Mouse (Mus musculus) neural tube, embryonic 13.5 days (tissue): Measurements from ENCODE around the gene Pkp2. TPM values are rescaled to one million over a fixed set of nuclear protein-coding genes. Genes with fewer than 3 reads are reported as not detected.

ENCODE experiments used
- ATAC-seq: fragments of 200-750 bp; cut with Nextera tagmentation; 2 replicates; pipeline ENCODE4 v1.8.0; 2017; ENCODE audit warnings: low read depth, mild to moderate bottlenecking, moderate TSS enrichment, moderate library complexity
- H3K27ac ChIP-seq: fragments of 300-500 bp; sonication (generic); replicated peaks from 2 replicates; pipeline ENCODE4 v1.5.1; 2015; ENCODE audit warnings: moderate library complexity, mild to moderate bottlenecking, inconsistent platforms
- H3K27me3 ChIP-seq: fragments of 300-500 bp; sonication (generic); 2 replicates; pipeline ENCODE4 v1.6.1; 2015; ENCODE audit warnings: mild to moderate bottlenecking, inconsistent platforms
- H3K36me3 ChIP-seq: fragments of 300-500 bp; sonication (generic); 2 replicates; pipeline ENCODE4 v1.6.1; 2015; ENCODE audit warnings: mild to moderate bottlenecking, inconsistent platforms
- H3K4me1 ChIP-seq: fragments of 300-500 bp; sonication (generic); replicated peaks from 2 replicates; pipeline ENCODE4 v1.6.1; 2015; ENCODE audit warnings: inconsistent platforms
- H3K4me2 ChIP-seq: fragments of 300-500 bp; sonication (generic); 2 replicates; pipeline ENCODE4 v1.6.1; 2015; ENCODE audit warnings: inconsistent platforms, mild to moderate bottlenecking, moderate library complexity
- H3K4me3 ChIP-seq: fragments of 300-500 bp; sonication (generic); 2 replicates; pipeline ENCODE4 v1.5.1; 2015; ENCODE audit warnings: mild to moderate bottlenecking, inconsistent platforms
- H3K9ac ChIP-seq: fragments of 300-500 bp; sonication (generic); 2 replicates; pipeline ENCODE4 v1.6.1; 2015; ENCODE audit warnings: moderate library complexity, mild to moderate bottlenecking, inconsistent platforms
- H3K9me3 ChIP-seq: fragments of 300-500 bp; sonication (generic); 2 replicates; pipeline ENCODE4 v1.6.1; 2016; ENCODE audit warnings: inconsistent platforms
- WGBS: fragments of 180-500 bp; shearing (Covaris S2); methylation state at CpG from one replicate; pipeline ENCODE4 v1.1.7; 2015; 5-methylcytosine and 5-hydroxymethylcytosine counted together
- polyA plus RNA-seq: library from polyadenylated mRNA; unstranded; fragments of >200 nt; fragmentation: Nextera tagmentation; extraction: Ambion mirVana; gene quantifications from 2 replicates; pipeline ENCODE4 v1.2.1, GENCODE M21; 2015

The Pkp2 gene
- polyA plus RNA-seq, 1 experiment from 2014 or later: 2.1 TPM

- WGBS: 10% methylated on average over 3 of the region's 3 CpGs
- peak; percentile 53; the same call in 1 of the 2 replicates for ATAC-seq
Observed at GRCm38 (mm10) chr16:16272978-16273377, 59.9 kb downstream of the Pkp2 start.

GRCm38 (mm10) chr16:16273752-16274151 is 60.6 kb downstream of the Pkp2 start:
- Histone ChIP-seq H3K27me3 (no peaks in the 10 kb centered on the region), H3K9me3 (no peaks in the 10 kb centered on the region), H3K4me1 (peaks cover 8% of the 10 kb centered on the region), H3K4me2 (no peak overlapping the region), H3K27ac (no peak overlapping the region), H3K36me3 (no peaks in the 10 kb centered on the region), H3K9ac (no peak overlapping the region), H3K4me3 (no peak overlapping the region)
- 76% methylated on average over 6 of the region's 6 CpGs for WGBS
- no peak for ATAC-seq

More at GRCm38 (mm10) chr16:16272978-16273377, 59.9 kb downstream of the Pkp2 start:
- no peak overlapping the region for H3K9ac ChIP-seq
- H3K9me3 ChIP-seq: no peaks in the 10 kb centered on the region
- H3K4me1 ChIP-seq: peaks cover 8% of the 10 kb centered on the region
- H3K36me3 ChIP-seq: no peaks in the 10 kb centered on the region
- no peaks in the 10 kb centered on the region for H3K27me3 ChIP-seq
- no peak overlapping the region for H3K27ac ChIP-seq
- no peak overlapping the region for H3K4me3 ChIP-seq
- H3K4me2 ChIP-seq: no peak overlapping the region

GRCm38 (mm10) chr16:16302369-16303137 is 89.4 kb downstream of the Pkp2 start, which contains the start of gene Yars2:
TSS of gene Yars2 (plus strand) at chr16:16302965.
- Histone ChIP-seq H3K4me2 (peak within 1 kb of the TSS; percentile 82), H3K27me3 (no peaks in the 10 kb centered on the region), H3K9ac (peak within 1 kb of the TSS; percentile 80), H3K4me1 (peaks cover 25% of the 10 kb centered on the region), H3K36me3 (peaks cover 11% of the 10 kb centered on the region), H3K4me3 (peak within 1 kb of the TSS; percentile 81), H3K27ac (peak within 1 kb of the TSS; percentile 93), H3K9me3 (no peaks in the 10 kb centered on the region)
- peak; percentile 99 for ATAC-seq
- WGBS: under 1% methylated on average over 50 of the region's 50 CpGs

GRCm38 (mm10) chr16:16303138-16303827 is 90.2 kb downstream of the Pkp2 start:
- H3K4me3 ChIP-seq: peak overlapping the region; percentile 81
- peak overlapping the region; percentile 80 for H3K9ac ChIP-seq
- H3K4me2 ChIP-seq: peak overlapping the region; percentile 82
- peaks cover 17% of the 10 kb centered on the region for H3K36me3 ChIP-seq
- under 1% methylated on average over 61 of the region's 61 CpGs for WGBS
- peak overlapping the region; percentile 93 for H3K27ac ChIP-seq
- H3K9me3 ChIP-seq: no peaks in the 10 kb centered on the region
- peaks cover 25% of the 10 kb centered on the region for H3K4me1 ChIP-seq
- ATAC-seq: peak; percentile 79
- no peaks in the 10 kb centered on the region for H3K27me3 ChIP-seq

GRCm38 (mm10) chr16:16303888-16304287 is 90.8 kb downstream of the Pkp2 start:
- WGBS: 20% methylated on average over 7 of the region's 7 CpGs
- peaks cover 19% of the 10 kb centered on the region for H3K36me3 ChIP-seq
- peak overlapping the region; percentile 80 for H3K9ac ChIP-seq
- H3K9me3 ChIP-seq: no peaks in the 10 kb centered on the region
- no peak for ATAC-seq
- peak overlapping the region; percentile 82 for H3K4me2 ChIP-seq
- no peaks in the 10 kb centered on the region for H3K27me3 ChIP-seq
- no peak overlapping the region for H3K27ac ChIP-seq
- H3K4me3 ChIP-seq: peak overlapping the region; percentile 81
- peaks cover 25% of the 10 kb centered on the region for H3K4me1 ChIP-seq

GRCm38 (mm10) chr16:16311319-16311718 is 98.2 kb downstream of the Pkp2 start:
- Histone ChIP-seq H3K27ac (no peak overlapping the region), H3K4me3 (no peak overlapping the region), H3K27me3 (no peaks in the 10 kb centered on the region), H3K36me3 (peaks cover 69% of the 10 kb centered on the region), H3K9ac (no peak overlapping the region), H3K9me3 (no peaks in the 10 kb centered on the region), H3K4me2 (no peak overlapping the region), H3K4me1 (no peaks in the 10 kb centered on the region)
- 89% methylated on average over 5 of the region's 5 CpGs for WGBS
- peak; percentile 36; the same call in 1 of the 2 replicates for ATAC-seq

Other genes with a start within 250 kb of the Pkp2 start
- 25.1 and 30.5 TPM in 2 replicates for gene Yars2, start 89.6 kb downstream of the Pkp2 start, polyA plus RNA-seq
- gene Dnm1l, start 145.6 kb downstream of the Pkp2 start, polyA plus RNA-seq: 87.7 and 90.0 TPM in 2 replicates